Mouse (Mus musculus): ENCODE data around the gene Zfp638. TPM values are rescaled to one million over a fixed set of nuclear protein-coding genes. Genes with fewer than 3 reads are reported as not detected.

Zfp638 gene
- polyA plus RNA-seq, 1 experiment from 2014 or later = 118 TPM

DNA sequence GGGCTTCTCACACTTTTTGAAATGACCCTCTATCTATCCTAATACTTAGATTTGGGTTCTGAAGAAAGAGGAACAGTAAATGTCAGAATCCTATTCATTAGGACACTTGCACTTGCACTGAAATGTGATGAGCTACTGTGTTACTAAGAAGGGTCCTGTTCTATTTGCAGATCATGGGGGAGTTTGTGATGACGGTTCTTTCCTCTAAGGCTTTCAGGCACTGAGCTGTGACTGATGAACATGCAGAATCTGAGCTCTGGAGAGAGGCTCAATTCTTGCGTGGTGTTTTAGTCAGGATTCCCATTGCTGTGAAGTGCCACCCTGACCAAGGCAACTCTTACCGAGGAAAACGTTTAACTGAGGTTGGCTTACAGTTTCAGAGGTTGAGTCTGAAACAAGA lies 32.2 kb downstream of the Zfp638 start:
- H3K4me1 ChIP-seq (ENCODE audit: control insufficient read depth, insufficient read depth, low read length) = no peaks in the 10 kb centered on the region
- H3K4me3 ChIP-seq (ENCODE audit: low read depth, low read length) = no peak overlapping the region
- no peak overlapping the region for H3K9ac ChIP-seq (replicated peaks; ENCODE audit: low read depth, low read length)
- H3K4me2 ChIP-seq (ENCODE audit: low read depth, low read length) = no peak overlapping the region
- H3K27me3 ChIP-seq (ENCODE audit: control insufficient read depth, insufficient read depth, low read length) = no peaks in the 10 kb centered on the region
- WGBS = 74% methylated on average over 4 of the region's 4 CpGs
- H3K27ac ChIP-seq (ENCODE audit: low read depth, low read length) = no peak overlapping the region
- no peaks in the 10 kb centered on the region for H3K36me3 ChIP-seq (ENCODE audit: control insufficient read depth, insufficient read depth, low read length)
- no peaks in the 10 kb centered on the region for H3K9me3 ChIP-seq (ENCODE audit: control insufficient read depth, low read length)
- no peak for ATAC-seq (ENCODE audit: low read depth)

DNA sequence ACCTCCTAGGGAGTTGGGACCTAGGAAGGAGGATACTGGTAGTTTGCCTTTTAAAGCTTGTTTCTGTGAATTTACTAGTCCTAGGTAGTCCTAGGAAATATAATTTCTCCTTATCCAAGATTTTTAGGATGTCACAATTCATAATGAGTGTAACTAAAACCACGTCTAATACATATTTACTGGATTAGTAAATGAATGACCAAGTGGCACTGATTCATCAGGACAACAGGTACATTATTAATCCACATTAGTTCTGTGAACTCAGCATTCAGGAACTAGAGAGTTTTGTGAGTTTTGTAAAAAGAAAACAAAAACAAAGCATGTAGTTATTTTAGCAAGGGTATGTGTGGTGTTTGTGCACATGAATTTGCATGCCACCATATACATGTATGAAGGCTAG lies 38.4 kb downstream of the Zfp638 start:
- Histone ChIP-seq H3K4me2 (ENCODE audit: low read depth, low read length) (no peak overlapping the region), H3K4me1 (ENCODE audit: control insufficient read depth, insufficient read depth, low read length) (no peaks in the 10 kb centered on the region), H3K27ac (ENCODE audit: low read depth, low read length) (no peak overlapping the region), H3K9me3 (ENCODE audit: control insufficient read depth, low read length) (no peaks in the 10 kb centered on the region), H3K9ac (replicated peaks; ENCODE audit: low read depth, low read length) (no peak overlapping the region), H3K36me3 (ENCODE audit: control insufficient read depth, insufficient read depth, low read length) (no peaks in the 10 kb centered on the region), H3K27me3 (ENCODE audit: control insufficient read depth, insufficient read depth, low read length) (no peaks in the 10 kb centered on the region), H3K4me3 (ENCODE audit: low read depth, low read length) (no peak overlapping the region)
- ATAC-seq (ENCODE audit: low read depth) = no peak
- whole genome bisulfite sequencing = 72% methylated on average over 1 of the region's 1 CpGs

DNA sequence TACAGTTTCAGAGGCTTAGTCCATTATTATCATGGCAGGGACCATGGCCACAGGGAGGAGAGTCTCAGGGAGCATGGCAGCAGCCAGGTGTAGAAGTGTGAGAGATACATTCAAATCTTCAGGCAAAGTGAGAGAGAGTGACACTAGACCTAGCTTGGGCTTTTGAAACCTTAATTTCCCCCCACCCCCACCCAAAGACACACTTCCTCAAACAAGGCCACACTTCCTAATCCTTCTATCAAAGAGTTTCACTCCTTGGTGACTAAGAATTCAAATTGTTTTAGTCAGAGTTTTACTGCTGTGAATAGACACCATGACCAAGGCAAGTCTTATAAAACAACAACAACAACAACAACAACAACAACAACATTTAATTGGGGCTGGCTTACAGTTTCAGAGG lies 39.8 kb downstream of the Zfp638 start:
- no peak for ATAC-seq (ENCODE audit: low read depth)
- no peaks in the 10 kb centered on the region for H3K4me1 ChIP-seq (ENCODE audit: control insufficient read depth, insufficient read depth, low read length)
- H3K4me3 ChIP-seq (ENCODE audit: low read depth, low read length) = no peak overlapping the region
- no peaks in the 10 kb centered on the region for H3K9me3 ChIP-seq (ENCODE audit: control insufficient read depth, low read length)
- H3K9ac ChIP-seq (replicated peaks; ENCODE audit: low read depth, low read length) = no peak overlapping the region
- no peaks in the 10 kb centered on the region for H3K27me3 ChIP-seq (ENCODE audit: control insufficient read depth, insufficient read depth, low read length)
- no peaks in the 10 kb centered on the region for H3K36me3 ChIP-seq (ENCODE audit: control insufficient read depth, insufficient read depth, low read length)
- H3K4me2 ChIP-seq (ENCODE audit: low read depth, low read length) = no peak overlapping the region
- no peak overlapping the region for H3K27ac ChIP-seq (ENCODE audit: low read depth, low read length)

GRCm38 (mm10) chr6:83908386-83908785 lies 41.5 kb downstream of the Zfp638 start:
- no peak overlapping the region for H3K27ac ChIP-seq (ENCODE audit: low read depth, low read length)
- H3K9ac ChIP-seq (replicated peaks; ENCODE audit: low read depth, low read length) = no peak overlapping the region
- no peaks in the 10 kb centered on the region for H3K4me1 ChIP-seq (ENCODE audit: control insufficient read depth, insufficient read depth, low read length)
- H3K36me3 ChIP-seq (ENCODE audit: control insufficient read depth, insufficient read depth, low read length) = no peaks in the 10 kb centered on the region
- no peak overlapping the region for H3K4me3 ChIP-seq (ENCODE audit: low read depth, low read length)
- ATAC-seq (ENCODE audit: low read depth) = no peak
- H3K4me2 ChIP-seq (ENCODE audit: low read depth, low read length) = no peak overlapping the region
- no peaks in the 10 kb centered on the region for H3K27me3 ChIP-seq (ENCODE audit: control insufficient read depth, insufficient read depth, low read length)
- WGBS = 43% methylated on average over 4 of the region's 4 CpGs
- H3K9me3 ChIP-seq (ENCODE audit: control insufficient read depth, low read length) = no peaks in the 10 kb centered on the region

GRCm38 (mm10) chr6:83913710-83914109 lies 46.8 kb downstream of the Zfp638 start:
- no peak overlapping the region for H3K4me2 ChIP-seq (ENCODE audit: low read depth, low read length)
- no peaks in the 10 kb centered on the region for H3K4me1 ChIP-seq (ENCODE audit: control insufficient read depth, insufficient read depth, low read length)
- no peak overlapping the region for H3K9ac ChIP-seq (replicated peaks; ENCODE audit: low read depth, low read length)
- ATAC-seq (ENCODE audit: low read depth) = peak; percentile 22
- H3K27me3 ChIP-seq (ENCODE audit: control insufficient read depth, insufficient read depth, low read length) = no peaks in the 10 kb centered on the region
- H3K27ac ChIP-seq (ENCODE audit: low read depth, low read length) = no peak overlapping the region
- no peaks in the 10 kb centered on the region for H3K9me3 ChIP-seq (ENCODE audit: control insufficient read depth, low read length)
- H3K4me3 ChIP-seq (ENCODE audit: low read depth, low read length) = no peak overlapping the region
- H3K36me3 ChIP-seq (ENCODE audit: control insufficient read depth, insufficient read depth, low read length) = no peaks in the 10 kb centered on the region
- 47% methylated on average over 4 of the region's 4 CpGs for WGBS

DNA sequence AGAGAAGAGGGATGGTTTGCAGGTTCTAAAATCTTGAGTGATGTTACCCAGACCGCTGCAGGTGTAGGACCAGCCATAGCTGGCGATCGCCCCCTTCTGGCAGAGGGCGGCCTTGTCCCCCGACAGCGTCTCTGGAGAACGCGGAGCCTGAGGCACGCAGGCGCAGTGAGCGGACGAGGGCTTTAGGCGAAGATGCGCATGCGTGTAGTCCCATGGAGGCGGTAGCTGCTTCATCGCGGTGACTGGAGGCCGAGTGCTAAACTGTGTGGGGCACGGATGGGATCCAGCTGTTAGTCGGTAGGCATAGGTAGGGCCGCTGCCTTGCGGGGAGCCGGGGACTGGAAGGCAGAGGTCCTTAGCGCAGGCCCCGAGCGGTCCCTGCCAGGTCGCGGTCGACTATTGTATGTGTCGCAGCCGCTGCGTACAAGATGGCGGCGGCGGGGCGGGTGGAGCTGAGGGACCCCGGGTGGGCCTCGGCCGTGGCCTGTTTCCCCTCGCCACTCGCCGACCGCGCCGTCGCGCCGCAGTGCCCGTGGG lies 47.3 kb downstream of the Zfp638 start:
- H3K36me3 ChIP-seq (ENCODE audit: control insufficient read depth, insufficient read depth, low read length) = no peaks in the 10 kb centered on the region
- peak; percentile 97 for ATAC-seq (ENCODE audit: low read depth)
- WGBS = under 1% methylated on average over 50 of the region's 50 CpGs

GRCm38 (mm10) chr6:83914720-83915271 lies 47.9 kb downstream of the Zfp638 start:
- H3K4me3 ChIP-seq (ENCODE audit: low read depth, low read length) = peak overlapping the region; percentile 57
- peak overlapping the region; percentile 76 for H3K9ac ChIP-seq (replicated peaks; ENCODE audit: low read depth, low read length)
- ATAC-seq (ENCODE audit: low read depth) = peak; percentile 78
- 1% methylated on average over 40 of the region's 40 CpGs for WGBS
- H3K27ac ChIP-seq (ENCODE audit: low read depth, low read length) = peak overlapping the region; percentile 94
- H3K4me1 ChIP-seq (ENCODE audit: control insufficient read depth, insufficient read depth, low read length) = no peaks in the 10 kb centered on the region
- H3K27me3 ChIP-seq (ENCODE audit: control insufficient read depth, insufficient read depth, low read length) = no peaks in the 10 kb centered on the region
- H3K9me3 ChIP-seq (ENCODE audit: control insufficient read depth, low read length) = no peaks in the 10 kb centered on the region
- no peaks in the 10 kb centered on the region for H3K36me3 ChIP-seq (ENCODE audit: control insufficient read depth, insufficient read depth, low read length)
- H3K4me2 ChIP-seq (ENCODE audit: low read depth, low read length) = peak overlapping the region; percentile 66

More for the DNA sequence above, 47.3 kb downstream of the Zfp638 start:
- peak overlapping the region; percentile 76 for H3K9ac ChIP-seq (replicated peaks; ENCODE audit: low read depth, low read length)
- peak overlapping the region; percentile 57 for H3K4me3 ChIP-seq (ENCODE audit: low read depth, low read length)
- H3K4me1 ChIP-seq (ENCODE audit: control insufficient read depth, insufficient read depth, low read length) = no peaks in the 10 kb centered on the region
- H3K9me3 ChIP-seq (ENCODE audit: control insufficient read depth, low read length) = no peaks in the 10 kb centered on the region
- peak overlapping the region; percentile 94 for H3K27ac ChIP-seq (ENCODE audit: low read depth, low read length)
- H3K27me3 ChIP-seq (ENCODE audit: control insufficient read depth, insufficient read depth, low read length) = no peaks in the 10 kb centered on the region
- H3K4me2 ChIP-seq (ENCODE audit: low read depth, low read length) = no peak overlapping the region

GRCm38 (mm10) chr6:83927418-83927817 lies 60.5 kb downstream of the Zfp638 start:
- ATAC-seq (ENCODE audit: low read depth) = no peak
- H3K27me3 ChIP-seq (ENCODE audit: control insufficient read depth, insufficient read depth, low read length) = no peaks in the 10 kb centered on the region
- no peak overlapping the region for H3K4me3 ChIP-seq (ENCODE audit: low read depth, low read length)
- H3K9ac ChIP-seq (replicated peaks; ENCODE audit: low read depth, low read length) = no peak overlapping the region
- peaks cover 7% of the 10 kb centered on the region; the same call in 1 of the 2 replicates for H3K36me3 ChIP-seq (ENCODE audit: control insufficient read depth, insufficient read depth, low read length)
- no peaks in the 10 kb centered on the region for H3K4me1 ChIP-seq (ENCODE audit: control insufficient read depth, insufficient read depth, low read length)
- no peaks in the 10 kb centered on the region for H3K9me3 ChIP-seq (ENCODE audit: control insufficient read depth, low read length)
- H3K4me2 ChIP-seq (ENCODE audit: low read depth, low read length) = no peak overlapping the region
- no peak overlapping the region for H3K27ac ChIP-seq (ENCODE audit: low read depth, low read length)
- 85% methylated on average over 1 of the region's 1 CpGs for WGBS

DNA sequence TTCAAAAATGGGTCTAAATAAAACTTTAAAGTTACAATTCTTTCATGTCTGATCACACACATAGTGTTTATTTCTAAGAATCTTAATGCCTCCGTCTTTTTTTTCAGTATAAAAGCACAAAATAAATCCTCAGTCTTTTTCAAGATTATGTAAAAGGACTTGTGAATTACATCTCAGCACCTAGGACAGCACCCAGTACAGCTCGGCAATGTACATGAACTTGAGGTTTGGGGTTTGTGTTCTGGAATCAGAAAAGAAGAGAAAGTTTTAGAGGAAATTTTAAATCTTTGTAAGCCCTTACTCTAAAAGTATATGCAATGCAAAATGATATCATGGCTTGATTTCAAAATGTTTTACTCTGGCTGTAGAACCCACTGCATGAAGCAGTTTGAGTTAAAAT lies 61.3 kb downstream of the Zfp638 start:
- H3K4me2 ChIP-seq (ENCODE audit: low read depth, low read length) = no peak overlapping the region
- no peak overlapping the region for H3K27ac ChIP-seq (ENCODE audit: low read depth, low read length)
- H3K9ac ChIP-seq (replicated peaks; ENCODE audit: low read depth, low read length) = no peak overlapping the region
- WGBS = 81% methylated on average over 2 of the region's 2 CpGs
- H3K27me3 ChIP-seq (ENCODE audit: control insufficient read depth, insufficient read depth, low read length) = no peaks in the 10 kb centered on the region
- no peaks in the 10 kb centered on the region for H3K9me3 ChIP-seq (ENCODE audit: control insufficient read depth, low read length)
- peaks cover 7% of the 10 kb centered on the region; the same call in 1 of the 2 replicates for H3K36me3 ChIP-seq (ENCODE audit: control insufficient read depth, insufficient read depth, low read length)
- no peak for ATAC-seq (ENCODE audit: low read depth)
- no peak overlapping the region for H3K4me3 ChIP-seq (ENCODE audit: low read depth, low read length)
- H3K4me1 ChIP-seq (ENCODE audit: control insufficient read depth, insufficient read depth, low read length) = no peaks in the 10 kb centered on the region
